Mouse (Mus musculus): ENCODE measurements around the gene Mms19. TPM values are rescaled to one million over a fixed set of nuclear protein-coding genes. Genes with fewer than 3 reads are reported as not detected.

Mms19 gene
- polyA plus RNA-seq, 1 experiment from 2014 or later, result 34.8 TPM

- Histone ChIP-seq H3K36me3 (peaks cover 48% of the 10 kb centered on the region), H3K4me1 (peaks cover 30% of the 10 kb centered on the region), H3K27me3 (ENCODE audit: low read depth, poor library complexity, severe bottlenecking) (no peaks in the 10 kb centered on the region), H3K27ac (replicated peaks) (peak overlapping the region; percentile 97), H3K9me3 (replicated peaks) (no peaks in the 10 kb centered on the region), H3K4me3 (peak overlapping the region; percentile 84)
- no peak for DNase-seq (ENCODE audit: low spot score)
- 43% methylated on average over 6 of the region's 6 CpGs for WGBS
These were observed 67.0 kb downstream of the Mms19 start for GRCm38 (mm10) chr19:41913774-41914591.

DNA sequence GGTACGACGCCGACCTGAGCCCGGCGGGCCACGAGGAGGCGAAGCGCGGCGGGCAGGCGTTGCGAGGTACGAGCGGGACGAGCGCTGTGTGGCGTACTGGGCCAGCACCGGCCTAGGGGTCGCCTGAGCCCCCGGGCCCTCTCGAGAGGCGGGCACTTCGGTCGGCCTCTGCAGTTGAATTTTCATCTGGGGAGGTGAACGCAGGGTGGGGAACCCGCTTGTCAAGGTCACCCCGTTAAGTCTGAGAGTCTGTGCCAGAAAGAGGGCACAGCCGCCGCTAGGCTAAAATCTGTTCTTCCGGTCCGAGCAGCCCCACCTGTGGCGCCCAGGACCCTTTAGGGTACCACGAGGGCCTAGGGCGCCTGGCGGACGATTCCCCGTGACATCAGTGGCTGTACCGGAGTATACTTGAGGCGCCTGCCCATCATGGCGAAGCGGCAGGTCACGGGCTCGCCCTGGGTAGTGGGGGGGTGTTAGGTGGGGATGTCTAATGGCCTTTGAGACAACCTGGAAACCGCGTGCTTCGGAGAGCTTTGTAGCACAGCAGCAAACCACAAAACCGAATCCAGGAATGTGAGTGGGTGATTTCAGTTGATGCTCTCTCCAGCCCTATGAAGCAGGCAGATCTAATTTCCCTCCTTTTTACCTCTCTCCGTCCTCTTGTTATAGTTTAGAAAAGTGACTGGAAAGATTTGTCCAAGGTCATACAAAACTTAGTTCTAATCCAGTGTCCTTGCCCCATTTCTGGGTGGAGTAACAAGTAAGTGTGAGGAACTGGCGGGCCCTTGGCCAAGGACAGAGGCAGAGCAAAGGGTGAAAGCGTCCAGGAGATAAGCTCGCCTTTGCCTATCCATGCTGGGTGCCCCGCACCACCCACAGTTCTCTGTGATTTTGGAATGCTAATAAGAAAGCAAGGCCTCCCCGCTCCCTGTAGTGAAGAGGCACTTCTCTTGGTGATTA, 68.6 kb downstream of the Mms19 start:
- DNase-seq (ENCODE audit: low spot score), result peak; percentile 62
- WGBS, result under 1% methylated on average over 53 of the region's 53 CpGs

DNA sequence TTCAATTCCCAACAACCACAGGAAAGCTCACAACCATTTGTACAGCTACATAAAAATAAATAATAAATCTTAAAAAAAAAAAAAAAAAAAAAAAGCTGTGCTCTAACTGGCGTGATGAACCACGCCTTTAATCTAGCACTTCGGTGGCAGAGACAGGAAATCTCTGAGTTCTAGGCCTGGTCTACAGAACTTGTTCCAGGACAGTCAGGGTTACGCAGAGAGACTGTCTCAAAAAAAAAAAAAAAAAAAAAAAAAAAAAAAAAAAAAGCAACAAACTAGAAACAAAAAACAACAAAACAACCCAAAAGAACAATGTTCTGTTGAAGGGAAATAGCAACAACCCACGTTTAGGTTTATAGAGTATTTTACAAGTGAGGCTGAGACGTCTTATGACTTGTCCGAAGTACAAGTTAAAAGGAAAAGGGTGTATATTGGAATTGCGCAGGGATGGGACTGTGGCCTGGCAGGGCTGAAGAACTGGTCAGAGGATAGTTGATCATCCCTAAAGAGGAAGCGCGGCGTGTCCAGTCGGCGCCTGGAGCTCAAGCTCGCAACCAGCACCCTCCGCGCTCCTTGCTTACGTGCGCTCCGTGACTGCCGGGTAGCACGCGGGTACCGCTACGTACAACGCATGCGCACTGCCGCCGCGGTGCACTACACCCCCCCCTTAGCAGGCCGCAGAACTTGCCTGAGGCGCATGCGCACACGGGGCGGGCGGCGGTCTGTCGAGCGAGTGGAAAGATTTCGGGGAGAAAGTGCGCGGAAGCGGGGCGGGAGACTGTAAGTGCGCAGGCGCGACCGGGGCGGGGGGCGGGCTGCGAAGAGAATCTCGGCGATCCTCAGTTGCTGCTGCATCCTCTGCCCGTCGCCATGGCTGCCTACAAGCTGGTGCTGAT, 69.5 kb downstream of the Mms19 start, which contains the start of gene Pgam1:
TSS of gene Pgam1 (plus strand) at position 746 of the 896 bp plus-strand sequence.
- peak; percentile 99 for DNase-seq (ENCODE audit: low spot score)
- Histone ChIP-seq H3K27ac (replicated peaks) (peak within 1 kb of the TSS; percentile 97), H3K4me1 (peaks cover 30% of the 10 kb centered on the region), H3K27me3 (ENCODE audit: low read depth, poor library complexity, severe bottlenecking) (no peaks in the 10 kb centered on the region), H3K36me3 (peaks cover 31% of the 10 kb centered on the region), H3K4me3 (peak within 1 kb of the TSS; percentile 84), H3K9me3 (replicated peaks) (no peaks in the 10 kb centered on the region)
- 6% methylated on average over 54 of the region's 54 CpGs for WGBS

More for the DNA sequence above, 68.6 kb downstream of the Mms19 start:
- Histone ChIP-seq H3K4me3 (peak overlapping the region; percentile 84), H3K9me3 (replicated peaks) (no peaks in the 10 kb centered on the region), H3K27ac (replicated peaks) (peak overlapping the region; percentile 97), H3K27me3 (ENCODE audit: low read depth, poor library complexity, severe bottlenecking) (no peaks in the 10 kb centered on the region), H3K36me3 (peaks cover 41% of the 10 kb centered on the region), H3K4me1 (peaks cover 30% of the 10 kb centered on the region)

DNA sequence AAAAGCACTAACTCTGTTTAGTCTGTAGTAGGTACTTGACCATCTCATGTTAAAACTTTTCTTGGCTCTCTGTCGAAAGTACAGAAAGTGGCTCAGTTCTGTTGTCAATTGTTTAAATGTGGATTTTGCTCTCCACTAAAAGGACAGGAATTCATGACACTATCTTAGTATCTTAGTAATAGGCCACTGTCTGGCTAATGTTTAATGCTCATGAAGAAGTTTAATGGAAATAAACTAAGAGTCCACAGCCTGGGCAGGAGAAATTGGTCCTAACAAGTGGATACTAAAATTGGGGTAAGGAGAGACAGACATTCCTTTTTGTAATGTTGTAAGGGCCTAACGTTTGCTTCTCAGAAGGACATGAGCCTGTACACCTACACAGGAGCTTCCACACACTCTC, 70.6 kb downstream of the Mms19 start:
- 87% methylated on average over 2 of the region's 2 CpGs for WGBS
- H3K4me3 ChIP-seq, result no peak overlapping the region
- H3K4me1 ChIP-seq, result peaks cover 30% of the 10 kb centered on the region
- no peak overlapping the region for H3K27ac ChIP-seq (replicated peaks)
- H3K27me3 ChIP-seq (ENCODE audit: low read depth, poor library complexity, severe bottlenecking), result no peaks in the 10 kb centered on the region
- no peak for DNase-seq (ENCODE audit: low spot score)
- peaks cover 21% of the 10 kb centered on the region for H3K36me3 ChIP-seq
- no peaks in the 10 kb centered on the region for H3K9me3 ChIP-seq (replicated peaks)

- H3K27me3 ChIP-seq (ENCODE audit: low read depth, poor library complexity, severe bottlenecking), result no peaks in the 10 kb centered on the region
- WGBS, result 91% methylated on average over 3 of the region's 3 CpGs
- no peak overlapping the region for H3K27ac ChIP-seq (replicated peaks)
- H3K4me1 ChIP-seq, result peaks cover 17% of the 10 kb centered on the region
- H3K4me3 ChIP-seq, result no peak overlapping the region
- H3K9me3 ChIP-seq (replicated peaks), result no peaks in the 10 kb centered on the region
- peaks cover 5% of the 10 kb centered on the region for H3K36me3 ChIP-seq
- DNase-seq (ENCODE audit: low spot score), result no peak
These were observed 72.2 kb downstream of the Mms19 start for GRCm38 (mm10) chr19:41908736-41909135.

DNA sequence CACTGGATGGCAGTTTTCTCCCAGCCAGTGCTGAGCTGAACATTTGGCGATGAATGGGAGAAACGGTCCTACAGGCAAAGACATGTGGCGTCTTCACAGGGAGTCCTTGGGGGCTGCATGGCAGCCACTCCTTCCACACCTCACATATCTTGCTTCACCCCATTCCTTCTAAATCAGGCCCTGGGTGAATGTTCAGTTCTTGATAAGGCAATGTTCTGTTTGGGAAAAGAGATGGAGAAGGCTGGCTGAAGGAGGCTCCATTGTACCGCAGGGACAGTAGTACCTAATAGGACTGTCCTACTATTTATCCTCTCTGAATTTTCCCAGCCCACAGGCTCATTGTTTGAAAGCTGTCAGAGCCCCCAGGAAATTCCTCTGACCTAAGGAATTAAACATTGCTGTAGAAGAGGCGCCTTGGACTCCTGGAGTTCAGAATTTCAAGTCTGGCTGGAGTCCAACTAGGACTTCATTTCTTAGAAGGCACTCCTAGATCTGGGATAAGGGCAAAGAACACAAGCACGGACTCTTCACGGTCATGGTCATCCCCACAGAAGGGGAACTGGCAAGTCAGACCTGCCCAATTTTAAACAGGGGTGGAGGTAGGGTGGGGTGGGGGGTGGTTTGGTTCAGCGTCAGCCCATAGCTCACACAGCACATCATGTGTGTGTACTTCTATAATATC, 73.7 kb downstream of the Mms19 start:
- Histone ChIP-seq H3K4me1 (0 out of 2 replicates have a peak, but pooled peaks cover 5% of the 10 kb centered on the region), H3K9me3 (replicated peaks) (no peaks in the 10 kb centered on the region), H3K27ac (replicated peaks) (no peak overlapping the region), H3K4me3 (no peak overlapping the region), H3K36me3 (no peaks in the 10 kb centered on the region), H3K27me3 (ENCODE audit: low read depth, poor library complexity, severe bottlenecking) (no peaks in the 10 kb centered on the region)
- DNase-seq (ENCODE audit: low spot score), result no peak
- WGBS, result 60% methylated on average over 8 of the region's 8 CpGs

DNA sequence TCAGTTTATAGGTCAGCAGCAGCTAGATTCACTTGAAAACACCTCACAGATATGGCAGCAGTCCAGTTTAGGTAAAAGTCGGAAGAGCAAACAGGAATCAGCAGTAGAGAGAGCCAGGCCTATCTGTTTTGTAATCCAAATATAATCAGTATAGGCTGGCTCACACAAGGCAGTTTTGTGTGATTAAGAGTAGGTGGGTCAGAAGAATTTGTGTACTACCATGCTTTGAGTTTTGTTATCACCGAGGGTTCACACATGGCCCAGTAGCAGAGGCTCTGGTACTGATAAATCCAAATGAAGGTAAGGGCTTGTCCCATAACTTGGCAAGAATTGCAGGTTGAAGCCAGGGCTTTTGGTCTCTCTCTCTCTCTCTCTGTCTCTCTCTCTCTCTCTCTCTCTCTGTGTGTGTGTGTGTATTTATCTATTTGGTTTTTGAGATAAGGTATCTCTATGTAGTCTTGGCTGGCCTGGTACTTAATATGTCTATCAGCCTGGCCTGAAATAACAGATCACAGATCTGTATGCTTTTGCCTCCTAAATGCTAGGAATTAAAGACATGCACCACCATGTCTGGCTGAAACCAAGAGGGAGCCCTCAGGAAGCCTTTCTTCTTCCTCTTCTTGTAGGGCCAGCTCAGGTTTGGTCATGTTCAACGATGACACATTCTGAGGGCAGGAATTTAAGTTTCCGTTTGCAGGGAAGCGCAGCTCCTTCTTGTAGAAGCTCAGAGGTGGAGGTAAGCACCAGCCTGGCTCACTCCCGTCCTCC, 74.5 kb downstream of the Mms19 start:
- no peaks in the 10 kb centered on the region for H3K36me3 ChIP-seq
- WGBS, result 62% methylated on average over 6 of the region's 6 CpGs
- no peak for DNase-seq (ENCODE audit: low spot score)
- H3K4me3 ChIP-seq, result no peak overlapping the region
- H3K4me1 ChIP-seq, result 0 out of 2 replicates have a peak, but pooled peaks cover 2% of the 10 kb centered on the region
- H3K9me3 ChIP-seq (replicated peaks), result no peaks in the 10 kb centered on the region
- no peaks in the 10 kb centered on the region for H3K27me3 ChIP-seq (ENCODE audit: low read depth, poor library complexity, severe bottlenecking)
- H3K27ac ChIP-seq (replicated peaks), result no peak overlapping the region

- Histone ChIP-seq H3K4me1 (no peaks in the 10 kb centered on the region), H3K4me3 (no peak overlapping the region), H3K27ac (replicated peaks) (no peak overlapping the region), H3K36me3 (no peaks in the 10 kb centered on the region), H3K27me3 (ENCODE audit: low read depth, poor library complexity, severe bottlenecking) (no peaks in the 10 kb centered on the region), H3K9me3 (replicated peaks) (no peaks in the 10 kb centered on the region)
- 83% methylated on average over 2 of the region's 2 CpGs for WGBS
- DNase-seq (ENCODE audit: low spot score), result no peak
These were observed 75.7 kb downstream of the Mms19 start for GRCm38 (mm10) chr19:41905246-41905645.

- Histone ChIP-seq H3K4me1 (no peaks in the 10 kb centered on the region), H3K27ac (replicated peaks) (no peak overlapping the region), H3K9me3 (replicated peaks) (no peaks in the 10 kb centered on the region), H3K36me3 (no peaks in the 10 kb centered on the region), H3K27me3 (ENCODE audit: low read depth, poor library complexity, severe bottlenecking) (no peaks in the 10 kb centered on the region), H3K4me3 (no peak overlapping the region)
- WGBS, result 84% methylated on average over 10 of the region's 10 CpGs
- no peak for DNase-seq (ENCODE audit: low spot score)
These were observed 77.9 kb downstream of the Mms19 start for GRCm38 (mm10) chr19:41902848-41903593.

GRCm38 (mm10) chr19:41901696-41902095, 79.3 kb downstream of the Mms19 start:
- Histone ChIP-seq H3K4me1 (peaks cover under 1% of the 10 kb centered on the region; the same call in 1 of the 2 replicates), H3K4me3 (no peak overlapping the region), H3K9me3 (replicated peaks) (no peaks in the 10 kb centered on the region), H3K36me3 (no peaks in the 10 kb centered on the region), H3K27ac (replicated peaks) (no peak overlapping the region), H3K27me3 (ENCODE audit: low read depth, poor library complexity, severe bottlenecking) (no peaks in the 10 kb centered on the region)
- 58% methylated on average over 2 of the region's 2 CpGs for WGBS
- no peak for DNase-seq (ENCODE audit: low spot score)

Data from midbrain, embryonic 10.5 days (tissue).